Mouse (Mus musculus): ENCODE results near the gene Ipo7. TPM values are rescaled to one million over a fixed set of nuclear protein-coding genes. Genes with fewer than 3 reads are reported as not detected.
"Not testable (repeated sequence)": the region's sequence is repeated elsewhere in the genome, so short reads cannot be mapped to it uniquely, and the experiment has no call there.

Gene Ipo7
- 19.2 and 21.3 TPM in 2 replicates for polyA plus RNA-seq (2014; fragmentation: Nextera tagmentation; extraction: Ambion mirVana)

DNA sequence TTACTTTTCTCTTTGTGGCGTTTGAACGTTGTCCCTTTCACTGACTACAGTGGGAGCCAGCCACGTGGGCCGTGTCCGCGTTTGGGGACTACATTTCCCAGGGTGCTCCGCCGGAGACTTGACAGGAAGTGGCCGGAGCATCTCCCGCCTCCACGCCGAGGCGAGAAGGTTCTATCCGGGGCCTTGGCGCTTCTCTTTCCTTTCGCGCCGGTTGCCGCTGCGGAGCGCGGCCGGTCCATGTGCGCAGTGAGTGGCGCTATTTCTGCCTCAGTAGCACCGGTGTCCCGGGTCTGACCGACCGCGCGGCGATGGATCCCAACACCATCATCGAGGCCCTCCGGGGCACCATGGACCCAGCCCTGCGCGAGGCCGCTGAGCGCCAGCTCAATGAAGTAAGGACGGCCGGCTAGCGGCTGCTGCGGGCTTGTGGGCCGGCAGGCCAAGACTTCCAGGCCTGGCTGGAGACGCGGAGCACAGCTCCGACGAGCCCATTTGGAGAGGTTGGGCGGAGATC lies at the start of gene Ipo7:
Gene Ipo7 (plus strand): TSS at position 158 of the 514 bp plus-strand sequence.
- Histone ChIP-seq H3K4me3 (replicated peaks; ENCODE audit: low read depth, low read length) (peak within 1 kb of the TSS; percentile 97), H3K36me3 (ENCODE audit: control insufficient read depth, insufficient read depth, low read length) (no peaks in the 10 kb centered on the region), H3K4me2 (ENCODE audit: low read length) (peak within 1 kb of the TSS; percentile 93), H3K4me1 (ENCODE audit: control insufficient read depth, insufficient read depth, low read length) (peaks cover 14% of the 10 kb centered on the region), H3K9me3 (ENCODE audit: control insufficient read depth, low read length) (no peaks in the 10 kb centered on the region), H3K27me3 (ENCODE audit: control insufficient read depth, insufficient read depth, low read length) (no peaks in the 10 kb centered on the region), H3K27ac (replicated peaks; ENCODE audit: low read depth, low read length) (peak within 1 kb of the TSS; percentile 88), H3K9ac (replicated peaks; ENCODE audit: low read length) (peak within 1 kb of the TSS; percentile 93)
- under 1% methylated on average over 48 of the region's 48 CpGs for WGBS
- ATAC-seq (ENCODE audit: low FRiP score, low TSS enrichment) (peak; percentile 98), DNase-seq (peak; percentile 97)

DNA sequence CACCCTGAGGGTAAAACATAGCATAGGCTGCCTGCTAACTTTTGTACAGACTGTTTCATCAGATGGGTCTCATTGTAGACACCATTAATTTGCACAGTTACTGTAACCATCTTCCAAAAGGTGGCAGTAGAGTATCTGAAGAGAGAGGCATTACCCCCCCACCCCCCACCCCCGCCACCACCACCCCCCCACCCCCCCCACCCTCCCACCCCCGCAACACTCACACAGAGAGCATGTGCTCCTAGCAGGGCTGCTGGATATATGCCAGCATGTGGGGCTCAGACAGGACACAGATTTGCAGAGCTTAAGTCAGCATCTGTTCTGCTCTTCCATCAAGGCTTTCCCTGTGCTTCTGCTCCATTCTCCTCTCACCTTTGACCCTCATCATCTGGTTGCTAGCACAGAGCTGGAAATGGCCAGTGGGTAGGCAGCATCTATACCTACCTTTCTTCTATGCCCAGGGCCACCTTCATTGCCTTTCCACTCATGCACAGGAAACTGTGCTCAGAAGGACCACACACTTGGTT lies 49.1 kb upstream of the Ipo7 start:
- DNase-seq (peak; percentile 82), ATAC-seq (ENCODE audit: low FRiP score, low TSS enrichment) (peak; percentile 84)
- Histone ChIP-seq H3K4me1 (ENCODE audit: control insufficient read depth, insufficient read depth, low read length) (no peaks in the 10 kb centered on the region), H3K27ac (replicated peaks; ENCODE audit: low read depth, low read length) (peak overlapping the region; percentile 73), H3K27me3 (ENCODE audit: control insufficient read depth, insufficient read depth, low read length) (no peaks in the 10 kb centered on the region), H3K9ac (replicated peaks; ENCODE audit: low read length) (no peak overlapping the region), H3K9me3 (ENCODE audit: control insufficient read depth, low read length) (no peaks in the 10 kb centered on the region), H3K4me3 (replicated peaks; ENCODE audit: low read depth, low read length) (no peak overlapping the region), H3K36me3 (ENCODE audit: control insufficient read depth, insufficient read depth, low read length) (peaks cover 11% of the 10 kb centered on the region), H3K4me2 (ENCODE audit: low read length) (no peak overlapping the region)
- WGBS, result 6% methylated on average over 2 of the region's 2 CpGs

DNA sequence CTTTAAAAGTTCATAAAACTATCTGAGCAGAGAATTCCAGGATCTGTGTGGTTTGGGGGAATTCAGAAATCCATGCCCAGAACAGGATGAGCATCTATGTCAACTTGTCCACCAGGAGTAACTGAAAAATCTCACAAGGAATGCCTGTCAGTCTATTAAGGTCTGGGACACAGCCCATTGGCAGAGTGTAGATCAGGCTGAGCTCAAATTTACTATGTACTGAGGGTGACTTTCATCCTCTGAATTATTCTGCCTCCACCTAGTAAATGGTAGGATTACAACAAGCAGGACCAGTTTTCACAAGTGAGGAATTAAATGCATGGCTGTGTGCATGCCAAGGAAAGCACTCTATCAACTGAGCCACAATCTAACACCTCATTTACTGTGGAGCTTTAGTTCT lies 48.5 kb upstream of the Ipo7 start:
- ATAC-seq (ENCODE audit: low FRiP score, low TSS enrichment), result no peak
- Histone ChIP-seq H3K9me3 (ENCODE audit: control insufficient read depth, low read length) (no peaks in the 10 kb centered on the region), H3K27me3 (ENCODE audit: control insufficient read depth, insufficient read depth, low read length) (no peaks in the 10 kb centered on the region), H3K27ac (replicated peaks; ENCODE audit: low read depth, low read length) (peak overlapping the region; percentile 60), H3K4me1 (ENCODE audit: control insufficient read depth, insufficient read depth, low read length) (no peaks in the 10 kb centered on the region), H3K4me2 (ENCODE audit: low read length) (no peak overlapping the region), H3K9ac (replicated peaks; ENCODE audit: low read length) (no peak overlapping the region), H3K4me3 (replicated peaks; ENCODE audit: low read depth, low read length) (no peak overlapping the region), H3K36me3 (ENCODE audit: control insufficient read depth, insufficient read depth, low read length) (peaks cover 11% of the 10 kb centered on the region)
- no peak for DNase-seq

DNA sequence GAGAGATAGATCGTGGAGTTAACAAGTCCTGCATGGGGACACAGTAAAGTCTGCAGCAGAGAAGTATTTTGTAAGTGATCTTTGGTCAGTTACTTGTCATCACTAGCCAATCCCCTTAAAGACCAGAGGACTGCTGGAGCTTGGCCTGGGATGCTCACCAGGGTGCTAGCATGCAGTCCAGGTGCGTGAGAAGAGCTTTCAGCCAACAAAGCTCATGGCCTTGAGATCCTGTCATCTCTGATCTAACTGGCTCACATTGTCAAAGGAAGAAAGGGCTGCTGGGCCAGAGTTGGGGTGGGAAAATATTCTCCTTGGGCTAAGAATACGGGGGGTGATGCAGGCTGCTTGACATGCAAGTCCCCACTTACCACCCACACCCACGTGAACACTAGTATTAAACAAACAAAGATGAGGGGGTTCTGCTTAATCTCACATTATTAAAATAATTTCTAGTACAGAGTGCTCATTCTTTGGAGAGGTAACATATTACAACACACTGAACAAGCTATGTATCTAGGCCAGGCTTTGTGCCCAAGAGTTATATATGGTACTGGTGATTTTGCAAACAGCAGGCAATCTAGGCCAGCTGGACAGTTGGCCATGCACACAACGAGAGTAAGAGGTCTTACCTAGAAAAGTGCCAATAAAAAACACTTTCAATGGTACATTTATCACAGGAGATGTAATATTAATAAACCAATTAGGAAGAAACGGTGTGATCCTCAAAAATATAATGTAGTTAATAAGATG lies 41.9 kb upstream of the Ipo7 start:
- WGBS, result 94% methylated on average over 6 of the region's 6 CpGs
- no peaks in the 10 kb centered on the region for H3K4me1 ChIP-seq (ENCODE audit: control insufficient read depth, insufficient read depth, low read length)
- H3K9me3 ChIP-seq (ENCODE audit: control insufficient read depth, low read length), result no peaks in the 10 kb centered on the region
- ATAC-seq (ENCODE audit: low FRiP score, low TSS enrichment) (no peak), DNase-seq (no peak)
- no peak overlapping the region for H3K4me3 ChIP-seq (replicated peaks; ENCODE audit: low read depth, low read length)
- no peak overlapping the region for H3K9ac ChIP-seq (replicated peaks; ENCODE audit: low read length)
- H3K27ac ChIP-seq (replicated peaks; ENCODE audit: low read depth, low read length), result no peak overlapping the region
- peaks cover 68% of the 10 kb centered on the region for H3K36me3 ChIP-seq (ENCODE audit: control insufficient read depth, insufficient read depth, low read length)
- H3K4me2 ChIP-seq (ENCODE audit: low read length), result no peak overlapping the region
- no peaks in the 10 kb centered on the region for H3K27me3 ChIP-seq (ENCODE audit: control insufficient read depth, insufficient read depth, low read length)

DNA sequence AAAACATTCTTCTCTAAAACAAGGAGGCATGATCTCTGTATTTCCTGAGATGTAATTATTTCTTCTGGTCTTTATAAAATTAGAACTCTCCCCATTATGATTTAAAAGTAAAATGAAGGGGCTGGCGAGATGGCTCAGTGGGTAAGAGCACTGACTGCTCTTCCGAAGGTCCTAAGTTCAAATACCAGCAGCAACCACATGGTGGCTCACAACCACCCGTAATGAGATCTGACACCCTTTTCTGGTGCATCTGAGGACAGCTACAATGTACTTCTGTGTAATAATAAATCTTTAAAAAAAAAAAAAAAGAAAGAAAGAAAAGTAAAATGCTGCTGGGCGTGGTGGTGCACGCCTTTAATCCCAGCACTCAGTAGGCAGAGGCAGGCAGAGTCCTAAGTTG lies 40.9 kb upstream of the Ipo7 start:
- not testable (repeated sequence) for H3K27ac ChIP-seq (replicated peaks; ENCODE audit: low read depth, low read length); H3K9me3 ChIP-seq (ENCODE audit: control insufficient read depth, low read length); ATAC-seq (ENCODE audit: low FRiP score, low TSS enrichment); H3K4me3 ChIP-seq (replicated peaks; ENCODE audit: low read depth, low read length); H3K9ac ChIP-seq (replicated peaks; ENCODE audit: low read length); H3K27me3 ChIP-seq (ENCODE audit: control insufficient read depth, insufficient read depth, low read length); H3K4me2 ChIP-seq (ENCODE audit: low read length); H3K4me1 ChIP-seq (ENCODE audit: control insufficient read depth, insufficient read depth, low read length)
- DNase-seq, result peak; percentile 39
- peaks cover 76% of the 10 kb centered on the region for H3K36me3 ChIP-seq (ENCODE audit: control insufficient read depth, insufficient read depth, low read length)
- 66% methylated on average over 5 of the region's 5 CpGs for WGBS

DNA sequence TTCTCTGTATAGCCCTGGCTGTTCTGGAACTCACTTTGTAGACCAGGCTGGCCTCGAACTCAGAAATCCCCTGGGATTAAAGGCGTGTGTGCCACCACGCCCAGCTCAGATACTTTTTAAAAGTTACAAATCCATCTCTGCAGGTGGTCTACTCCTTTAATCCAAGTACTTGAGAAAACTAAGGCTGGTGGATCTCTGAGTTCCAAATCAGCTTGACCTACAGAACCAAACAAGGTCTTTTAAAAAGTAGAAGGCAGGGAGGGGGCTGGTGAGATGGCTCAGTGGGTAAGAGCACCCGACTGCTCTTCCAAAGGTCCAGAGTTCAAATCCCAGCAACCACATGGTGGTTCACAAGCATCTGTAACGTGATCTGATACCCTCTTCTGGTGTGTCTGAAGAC lies 33.5 kb upstream of the Ipo7 start:
- Histone ChIP-seq H3K4me2 (ENCODE audit: low read length) (peak overlapping the region; percentile 73), H3K4me1 (ENCODE audit: control insufficient read depth, insufficient read depth, low read length) (peaks cover 12% of the 10 kb centered on the region), H3K4me3 (replicated peaks; ENCODE audit: low read depth, low read length) (peak overlapping the region; percentile 49; the same call in 1 of the 2 replicates), H3K36me3 (ENCODE audit: control insufficient read depth, insufficient read depth, low read length) (peaks cover 22% of the 10 kb centered on the region)
- not testable (repeated sequence) for H3K27ac ChIP-seq (replicated peaks; ENCODE audit: low read depth, low read length); H3K9ac ChIP-seq (replicated peaks; ENCODE audit: low read length); H3K27me3 ChIP-seq (ENCODE audit: control insufficient read depth, insufficient read depth, low read length); ATAC-seq (ENCODE audit: low FRiP score, low TSS enrichment); DNase-seq; H3K9me3 ChIP-seq (ENCODE audit: control insufficient read depth, low read length)
- 58% methylated on average over 5 of the region's 5 CpGs for WGBS

DNA sequence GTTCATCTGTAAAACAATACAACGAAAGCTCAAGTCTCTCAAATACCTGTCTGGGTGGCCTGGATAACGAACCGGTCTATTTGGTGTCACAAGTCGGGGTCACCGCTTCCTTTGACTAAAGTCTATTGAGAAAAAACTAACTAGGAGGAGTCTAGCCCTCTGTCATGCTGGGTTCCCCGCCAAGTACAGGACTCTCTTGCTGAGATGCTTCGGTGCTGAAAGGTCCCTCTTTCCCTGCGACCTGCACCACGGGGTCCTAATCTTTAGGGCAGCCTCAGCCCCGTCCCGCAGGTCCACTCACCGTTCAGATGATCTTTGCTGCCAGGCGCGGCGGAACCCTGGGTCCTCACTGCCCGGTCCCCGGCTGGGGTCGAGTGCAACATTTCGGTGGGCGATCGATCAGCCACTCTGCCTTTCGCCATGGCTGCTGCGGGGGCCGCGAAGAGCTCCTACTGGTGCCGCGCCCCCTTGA lies 32.4 kb upstream of the Ipo7 start:
- DNase-seq, result peak; percentile 23
- under 1% methylated on average over 27 of the region's 27 CpGs for WGBS
- no peaks in the 10 kb centered on the region for H3K27me3 ChIP-seq (ENCODE audit: control insufficient read depth, insufficient read depth, low read length)

DNA sequence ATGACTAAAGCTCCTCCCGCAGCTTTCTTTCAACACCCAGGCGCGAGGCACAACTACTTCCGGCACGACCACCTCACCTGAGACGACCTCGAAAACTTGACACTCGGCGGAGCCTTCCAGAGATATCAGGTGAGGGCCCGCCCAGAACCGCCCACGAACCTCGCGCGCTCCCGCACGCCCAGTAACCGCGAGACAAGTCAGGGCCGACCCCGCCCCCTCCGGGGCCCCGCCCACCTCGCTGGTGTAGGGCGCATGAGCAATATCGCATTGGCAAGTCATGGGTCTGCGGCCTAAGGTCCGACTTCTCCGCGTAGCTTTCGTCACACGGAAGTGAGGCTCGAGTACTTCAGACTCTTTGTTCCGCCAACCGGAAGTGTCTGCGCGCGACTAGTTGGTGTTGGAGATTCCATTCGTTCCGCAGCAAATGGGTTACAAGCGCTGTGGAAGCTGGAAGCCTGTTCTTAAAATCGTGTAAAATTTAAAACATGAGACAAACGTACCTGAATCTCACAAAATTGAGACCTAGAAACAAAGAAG lies 31.9 kb upstream of the Ipo7 start:
- Histone ChIP-seq H3K9ac (replicated peaks; ENCODE audit: low read length) (peak overlapping the region; percentile 64), H3K27me3 (ENCODE audit: control insufficient read depth, insufficient read depth, low read length) (no peaks in the 10 kb centered on the region), H3K27ac (replicated peaks; ENCODE audit: low read depth, low read length) (peak overlapping the region; percentile 77), H3K36me3 (ENCODE audit: control insufficient read depth, insufficient read depth, low read length) (peaks cover 11% of the 10 kb centered on the region), H3K4me3 (replicated peaks; ENCODE audit: low read depth, low read length) (peak overlapping the region; percentile 49), H3K4me1 (ENCODE audit: control insufficient read depth, insufficient read depth, low read length) (peaks cover 12% of the 10 kb centered on the region), H3K9me3 (ENCODE audit: control insufficient read depth, low read length) (no peaks in the 10 kb centered on the region), H3K4me2 (ENCODE audit: low read length) (peak overlapping the region; percentile 73)
- WGBS, result under 1% methylated on average over 43 of the region's 43 CpGs
- DNase-seq (peak; percentile 99), ATAC-seq (ENCODE audit: low FRiP score, low TSS enrichment) (peak; percentile 99)

More for the DNA sequence above, 32.4 kb upstream of the Ipo7 start:
- Histone ChIP-seq H3K9ac (replicated peaks; ENCODE audit: low read length) (peak overlapping the region; percentile 64), H3K4me2 (ENCODE audit: low read length) (peak overlapping the region; percentile 73), H3K4me3 (replicated peaks; ENCODE audit: low read depth, low read length) (peak overlapping the region; percentile 49), H3K36me3 (ENCODE audit: control insufficient read depth, insufficient read depth, low read length) (peaks cover 11% of the 10 kb centered on the region), H3K9me3 (ENCODE audit: control insufficient read depth, low read length) (no peaks in the 10 kb centered on the region), H3K4me1 (ENCODE audit: control insufficient read depth, insufficient read depth, low read length) (peaks cover 12% of the 10 kb centered on the region), H3K27ac (replicated peaks; ENCODE audit: low read depth, low read length) (peak overlapping the region; percentile 66; the same call in 1 of the 2 replicates)
- ATAC-seq (ENCODE audit: low FRiP score, low TSS enrichment), result no peak
